ENCODE assay signal across 10 mouse cellular contexts in genomic region chr4:148743414-148743844, GRCm38 (mm10).
DNase-seq lines count a peak whose midpoint lies in the region; ATAC-seq and TF ChIP-seq lines count a peak whose summit lies in the region.
"Had no signal": no experiment of that assay in that cellular context is flagged by ENCODE, and none has a peak within 500 bp of the region (broad histone marks: within the 10 kb centered on the region; RNA-seq: fewer than 3 reads in every experiment).

No protein-coding gene starts in this region.

- H3K4me3 ChIP-seq in intestine, embryonic 14.5 days (ENCODE audit: low read depth, low read length), result no peak overlapping the region
- H3K4me3 ChIP-seq in intestine, postnatal 0 days (ENCODE audit: low read depth, low read length), result no peak overlapping the region
- no peak overlapping the region for H3K4me3 ChIP-seq in hindbrain, embryonic 12.5 days
- H3K4me3 ChIP-seq in midbrain, postnatal 0 days (ENCODE audit: low read depth, low read length), result peak overlapping the region; percentile 38; the same call in 1 of the 2 replicates

- no peak for DNase-seq in intestine, embryonic 14.5 days (ENCODE audit: low spot score)
- DNase-seq in ZHBTc4 (ENCODE audit: low read depth, low spot score), result peak; percentile 76
- no peak for DNase-seq in midbrain, postnatal 0 days (ENCODE audit: low spot score)
- no peak for DNase-seq in left cerebral cortex, postnatal 25 days (ENCODE audit: low spot score in 2 of 2)
- no peak for DNase-seq in spleen, postnatal 36 days (ENCODE audit: low spot score in 2 of 2)
- DNase-seq: liver, embryonic 13.5 days had no signal

- TF ChIP-seq CTCF in intestine, postnatal 0 days (IDR thresholded peaks at IDR 0.05; ENCODE audit: low read depth), result no peak
- TF ChIP-seq CTCF in midbrain, postnatal 0 days (IDR thresholded peaks at IDR 0.05), result no peak

- H3K4me1 ChIP-seq in intestine, embryonic 14.5 days (replicated peaks; ENCODE audit: control insufficient read depth, insufficient read depth, low read length), result peaks cover 14% of the 10 kb centered on the region
- no peaks in the 10 kb centered on the region for H3K4me1 ChIP-seq in intestine, postnatal 0 days (replicated peaks; ENCODE audit: control insufficient read depth, insufficient read depth, low read length)
- peaks cover 29% of the 10 kb centered on the region for H3K4me1 ChIP-seq in hindbrain, embryonic 12.5 days
- H3K4me1 ChIP-seq in midbrain, postnatal 0 days (ENCODE audit: insufficient read depth, low read length), result no peaks in the 10 kb centered on the region

- no peak overlapping the region for H3K9ac ChIP-seq in intestine, embryonic 14.5 days (ENCODE audit: low read length)
- H3K9ac ChIP-seq in intestine, postnatal 0 days (ENCODE audit: low read depth, low read length), result no peak overlapping the region
- no peak overlapping the region for H3K9ac ChIP-seq in hindbrain, embryonic 12.5 days
- no peak overlapping the region for H3K9ac ChIP-seq in midbrain, postnatal 0 days (replicated peaks; ENCODE audit: low read length, poor library complexity, severe bottlenecking)
- H3K9ac ChIP-seq: liver, embryonic 13.5 days had no signal

- 34% methylated on average over 11 of the region's 11 CpGs for WGBS in intestine, embryonic 14.5 days
- 53% methylated on average over 11 of the region's 11 CpGs for WGBS in intestine, postnatal 0 days
- 12% methylated on average over 11 of the region's 11 CpGs for WGBS in hindbrain, embryonic 12.5 days
- WGBS in midbrain, postnatal 0 days, result 17% methylated on average over 11 of the region's 11 CpGs

- intact Hi-C loops in left cerebral cortex, postnatal 25 days (cut with DNase I), result loop anchor here (2.0 kb wide), 1 partner anchor 333 kb away; no protein-coding TSS in a partner anchor

- no peaks in the 10 kb centered on the region; the same call in 1 of the 2 replicates for H3K9me3 ChIP-seq in intestine, embryonic 14.5 days (ENCODE audit: control insufficient read depth, low read length)
- no peaks in the 10 kb centered on the region for H3K9me3 ChIP-seq in intestine, postnatal 0 days (ENCODE audit: control insufficient read depth)
- H3K9me3 ChIP-seq in hindbrain, embryonic 12.5 days (replicated peaks), result no peaks in the 10 kb centered on the region
- no peaks in the 10 kb centered on the region for H3K9me3 ChIP-seq in midbrain, postnatal 0 days (ENCODE audit: low read length)
- H3K9me3 ChIP-seq: liver, embryonic 13.5 days had no signal

- no peak for ATAC-seq in intestine, embryonic 14.5 days (replicated peaks; ENCODE audit: low FRiP score, low TSS enrichment, low read depth)
- ATAC-seq in intestine, postnatal 0 days, result no peak
- ATAC-seq in hindbrain, embryonic 12.5 days (ENCODE audit: low FRiP score), result no peak
- no peak for ATAC-seq in midbrain, postnatal 0 days (ENCODE audit: low FRiP score)
- no peak for ATAC-seq in frontal cortex, adult (ENCODE audit: low TSS enrichment)

- no peak overlapping the region for H3K27ac ChIP-seq in intestine, embryonic 14.5 days (ENCODE audit: low read depth)
- H3K27ac ChIP-seq in intestine, postnatal 0 days (ENCODE audit: low read depth, low read length), result no peak overlapping the region
- no peak overlapping the region for H3K27ac ChIP-seq in hindbrain, embryonic 12.5 days
- no peak overlapping the region for H3K27ac ChIP-seq in midbrain, postnatal 0 days (ENCODE audit: low read depth, low read length)
- H3K27ac ChIP-seq: kidney, postnatal 0 days; liver, embryonic 13.5 days had no signal

- H3K27me3 ChIP-seq in intestine, embryonic 14.5 days (replicated peaks; ENCODE audit: control insufficient read depth, insufficient read depth, low read length), result peaks cover 6% of the 10 kb centered on the region; the same call in 1 of the 2 replicates
- peaks cover 22% of the 10 kb centered on the region for H3K27me3 ChIP-seq in intestine, postnatal 0 days (replicated peaks; ENCODE audit: control insufficient read depth, insufficient read depth, low read length)
- H3K27me3 ChIP-seq in hindbrain, embryonic 12.5 days, result peaks cover 40% of the 10 kb centered on the region
- peaks cover 11% of the 10 kb centered on the region for H3K27me3 ChIP-seq in midbrain, postnatal 0 days (ENCODE audit: insufficient read depth, low read length)

- no peaks in the 10 kb centered on the region for H3K36me3 ChIP-seq in intestine, embryonic 14.5 days (ENCODE audit: control insufficient read depth, insufficient read depth, low read length)
- H3K36me3 ChIP-seq in intestine, postnatal 0 days (ENCODE audit: control insufficient read depth, insufficient read depth), result no peaks in the 10 kb centered on the region
- H3K36me3 ChIP-seq in hindbrain, embryonic 12.5 days, result no peaks in the 10 kb centered on the region
- no peaks in the 10 kb centered on the region for H3K36me3 ChIP-seq in midbrain, postnatal 0 days (ENCODE audit: insufficient read depth, low read length)
- H3K36me3 ChIP-seq: liver, embryonic 13.5 days had no signal

- 0 out of 2 replicates have a peak overlapping the region, but pooled peaks have one; percentile 79 for H3K4me2 ChIP-seq in intestine, embryonic 14.5 days (ENCODE audit: low read length)
- no peak overlapping the region for H3K4me2 ChIP-seq in intestine, postnatal 0 days (replicated peaks; ENCODE audit: low read depth)
- peak overlapping the region; percentile 85 for H3K4me2 ChIP-seq in hindbrain, embryonic 12.5 days (replicated peaks)
- H3K4me2 ChIP-seq in midbrain, postnatal 0 days (ENCODE audit: low read depth, low read length, poor library complexity, severe bottlenecking), result peak overlapping the region; percentile 73; the same call in 1 of the 2 replicates
